Mouse (Mus musculus) MEL (cell line): Measurements from ENCODE around the gene Kcne3. TPM values are rescaled to one million over a fixed set of nuclear protein-coding genes. Genes with fewer than 3 reads are reported as not detected.

Experiments used
- DNase-seq: peaks from one replicate; pipeline ENCODE4 v3.0.0; 2011; ENCODE audit warnings: low read depth, low spot score
- H3K27ac ChIP-seq: 2 replicates; pipeline ENCODE4 v1.5.1; 2012; ENCODE audit warnings: low read depth, mild to moderate bottlenecking, control low read depth, low read length, moderate library complexity; ENCODE audit not compliant: control insufficient read depth
- H3K27me3 ChIP-seq, 2 experiments: fragments of 150-350 bp in 1 of 2; sonication (generic) in 1 of 2; 2 replicates each; pipeline ENCODE4 v1.6.1; 2012; ENCODE audit warnings: low read length in 2 of 2, mild to moderate bottlenecking in 2 of 2, improper control_type of control experiment in 1 of 2, moderate library complexity in 1 of 2; ENCODE audit not compliant: insufficient read depth in 2 of 2, control insufficient read depth in 1 of 2
- H3K36me3 ChIP-seq, 2 experiments: 2 replicates each; pipeline ENCODE4 v1.6.1; 2012 to 2014; ENCODE audit warnings: low read length in 2 of 2, improper control_type of control experiment in 1 of 2, inconsistent platforms in 1 of 2, mild to moderate bottlenecking in 1 of 2; ENCODE audit not compliant: insufficient read depth in 2 of 2, control insufficient read depth in 1 of 2
- H3K4me1 ChIP-seq, 2 experiments: fragments of 150-350 bp in 1 of 2; sonication (generic) in 1 of 2; 2 replicates each; pipeline ENCODE4 v1.6.1; 2012; ENCODE audit warnings: low read length in 2 of 2, improper control_type of control experiment in 1 of 2, mild to moderate bottlenecking in 1 of 2; ENCODE audit not compliant: insufficient read depth in 2 of 2, control insufficient read depth in 1 of 2
- H3K4me3 ChIP-seq, 2 experiments: fragments of 150-350 bp in 1 of 2; sonication (generic) in 1 of 2; 2 replicates each; pipeline ENCODE4 v1.5.1; 2012; ENCODE audit warnings: low read depth in 2 of 2, low read length in 2 of 2, mild to moderate bottlenecking in 2 of 2, moderate library complexity in 2 of 2, control low read depth in 1 of 2, improper control_type of control experiment in 1 of 2; ENCODE audit not compliant: control insufficient read depth in 1 of 2, insufficient read depth in 1 of 2
- H3K79me2 ChIP-seq: 2 replicates; pipeline ENCODE4 v1.6.1; 2012; ENCODE audit warnings: mild to moderate bottlenecking, low read length, moderate library complexity; ENCODE audit not compliant: control insufficient read depth, poor library complexity, insufficient read depth
- H3K9ac ChIP-seq: 2 replicates; pipeline ENCODE4 v1.6.1; 2012; ENCODE audit warnings: low read depth, mild to moderate bottlenecking, control low read depth, low read length, moderate library complexity; ENCODE audit not compliant: control insufficient read depth, poor library complexity, severe bottlenecking
- H3K9me3 ChIP-seq: fragments of 150-350 bp; sonication (generic); replicated peaks from 2 replicates; pipeline ENCODE4 v1.6.1; 2012; ENCODE audit warnings: mild to moderate bottlenecking, low read length, improper control_type of control experiment, moderate library complexity; ENCODE audit not compliant: insufficient read depth
- BHLHE40 ChIP-seq: IDR thresholded peaks from 2 replicates; pipeline ENCODE4 v1.6.1; 2012; ENCODE audit warnings: low read depth, mild to moderate bottlenecking, inconsistent platforms, low read length, improper control_type of control experiment, borderline replicate concordance
- CHD1 ChIP-seq: IDR thresholded peaks from 2 replicates; pipeline ENCODE4 v1.6.1; 2012; ENCODE audit warnings: low read depth, mild to moderate bottlenecking, inconsistent platforms, low read length, improper control_type of control experiment
- CTCF ChIP-seq, 3 experiments: IDR thresholded peaks in 2 of 3; conservative IDR thresholded peaks in 1 of 3; 2 replicates each; pipeline ENCODE4 v1.5.1; 2011 to 2012; ENCODE audit warnings: low read length in 3 of 3, low read depth in 2 of 3, mild to moderate bottlenecking in 2 of 3, improper control_type of control experiment in 1 of 3, inconsistent platforms in 1 of 3, mixed read lengths in 1 of 3, moderate library complexity in 1 of 3; ENCODE audit not compliant: control insufficient read depth in 1 of 3, insufficient read depth in 1 of 3, poor library complexity in 1 of 3, severe bottlenecking in 1 of 3
- E2F4 ChIP-seq: IDR thresholded peaks from 2 replicates; pipeline ENCODE4 v1.6.1; 2011; ENCODE audit warnings: low read depth, low read length, improper control_type of control experiment, borderline replicate concordance
- ELF1 ChIP-seq: IDR thresholded peaks from 2 replicates; pipeline ENCODE4 v1.6.1; 2014; ENCODE audit warnings: low read depth, mild to moderate bottlenecking, inconsistent platforms, low read length, improper control_type of control experiment, moderate library complexity
- EP300 ChIP-seq, 2 experiments: IDR thresholded peaks; 2 replicates each; pipeline ENCODE4 v1.6.1; 2011; ENCODE audit warnings: improper control_type of control experiment in 2 of 2, low read length in 2 of 2, low read depth in 1 of 2, mild to moderate bottlenecking in 1 of 2
- ETS1 ChIP-seq: IDR thresholded peaks from 2 replicates; pipeline ENCODE4 v1.6.1; 2012; ENCODE audit warnings: low read depth, mild to moderate bottlenecking, inconsistent platforms, low read length, improper control_type of control experiment, moderate library complexity
- GABPA ChIP-seq: IDR thresholded peaks from 2 replicates; pipeline ENCODE4 v1.6.1; 2012; ENCODE audit warnings: low read depth, mild to moderate bottlenecking, inconsistent platforms, low read length, improper control_type of control experiment, moderate library complexity
- GATA1 ChIP-seq: IDR thresholded peaks from 2 replicates; pipeline ENCODE4 v1.6.1; 2011; ENCODE audit warnings: low read depth, low read length, improper control_type of control experiment
- HCFC1 ChIP-seq: IDR thresholded peaks from 2 replicates; pipeline ENCODE4 v1.6.1; 2012; ENCODE audit warnings: low read depth, mild to moderate bottlenecking, inconsistent platforms, low read length, improper control_type of control experiment, moderate library complexity
- KAT2A ChIP-seq: conservative IDR thresholded peaks from 2 replicates; pipeline ENCODE4 v1.6.1; 2012; ENCODE audit warnings: low read depth, low read length, improper control_type of control experiment, inconsistent platforms
- MAFK ChIP-seq: IDR thresholded peaks from 2 replicates; pipeline ENCODE4 v1.6.1; 2011; ENCODE audit warnings: low read depth, mild to moderate bottlenecking, low read length, improper control_type of control experiment, borderline replicate concordance
- MAZ ChIP-seq: IDR thresholded peaks from 2 replicates; pipeline ENCODE4 v1.6.1; 2012; ENCODE audit warnings: low read depth, mild to moderate bottlenecking, inconsistent platforms, low read length, improper control_type of control experiment
- MEF2A ChIP-seq: IDR thresholded peaks from 2 replicates; pipeline ENCODE4 v1.6.1; 2014; ENCODE audit warnings: low read depth, mild to moderate bottlenecking, inconsistent platforms, low read length, improper control_type of control experiment; ENCODE audit not compliant: poor library complexity, insufficient replicate concordance, severe bottlenecking; ENCODE audit errors: extremely low read depth
- MYB ChIP-seq: IDR thresholded peaks from 2 replicates; pipeline ENCODE4 v1.6.1; 2011; ENCODE audit warnings: mild to moderate bottlenecking, low read depth, low read length, improper control_type of control experiment
- MYC ChIP-seq: IDR thresholded peaks from 2 replicates; pipeline ENCODE4 v1.6.1; 2011; ENCODE audit warnings: low read depth, mild to moderate bottlenecking, low read length, improper control_type of control experiment, moderate library complexity
- NELFE ChIP-seq: IDR thresholded peaks from 2 replicates; pipeline ENCODE4 v1.6.1; 2011; ENCODE audit warnings: low read depth, low read length, improper control_type of control experiment
- RCOR1 ChIP-seq: IDR thresholded peaks from 2 replicates; pipeline ENCODE4 v1.6.1; 2012; ENCODE audit warnings: low read depth, mild to moderate bottlenecking, inconsistent platforms, low read length, improper control_type of control experiment
- SIN3A ChIP-seq: IDR thresholded peaks from 2 replicates; pipeline ENCODE4 v1.6.1; 2012; ENCODE audit warnings: low read length, improper control_type of control experiment, inconsistent platforms
- SMC3 ChIP-seq: IDR thresholded peaks from 2 replicates; pipeline ENCODE4 v1.6.1; 2011; ENCODE audit warnings: low read depth, low read length, improper control_type of control experiment
- TAL1 ChIP-seq: IDR thresholded peaks from 2 replicates; pipeline ENCODE4 v1.6.1; 2012; ENCODE audit warnings: mild to moderate bottlenecking, inconsistent platforms, low read length, moderate library complexity, mixed read lengths
- TCF12 ChIP-seq: IDR thresholded peaks from 2 replicates; pipeline ENCODE4 v1.6.1; 2014; ENCODE audit warnings: low read depth, mild to moderate bottlenecking, inconsistent platforms, low read length, improper control_type of control experiment, moderate library complexity
- UBTF ChIP-seq: IDR thresholded peaks from 2 replicates; pipeline ENCODE4 v1.6.1; 2012; ENCODE audit warnings: low read depth, mild to moderate bottlenecking, inconsistent platforms, low read length, improper control_type of control experiment, moderate library complexity, borderline replicate concordance; ENCODE audit not compliant: insufficient read depth
- USF2 ChIP-seq, 2 experiments: IDR thresholded peaks; 2 replicates each; pipeline ENCODE4 v1.6.1; 2011 to 2012; ENCODE audit warnings: improper control_type of control experiment in 2 of 2, low read length in 2 of 2, borderline replicate concordance in 1 of 2, inconsistent platforms in 1 of 2, low read depth in 1 of 2, mild to moderate bottlenecking in 1 of 2; ENCODE audit not compliant: insufficient read depth in 1 of 2
- ZNF384 ChIP-seq: IDR thresholded peaks from 2 replicates; pipeline ENCODE4 v1.6.1; 2012; ENCODE audit warnings: low read depth, mild to moderate bottlenecking, inconsistent platforms, low read length, improper control_type of control experiment
- polyA plus RNA-seq, 2 experiments: library from polyadenylated mRNA; stranded (reverse) in 1 of 2; unstranded in 1 of 2; fragments of >175 nt in 1 of 2; fragments of >200 nt in 1 of 2; gene quantifications; 2 replicates each; pipeline versions ENCODE4 v1.2.1 to v1.2.4; 2012; ENCODE audit warnings: low replicate concordance in 2 of 2, low read depth in 1 of 2; ENCODE audit not compliant: insufficient read length in 2 of 2, insufficient read depth in 1 of 2, missing spikeins in 1 of 2
- total RNA-seq: library from RNA; depleted of rRNA; stranded (reverse); fragments of 300-350 nt; gene quantifications from 2 replicates; pipeline ENCODE4 v1.2.3, GENCODE M21; 2012

Gene Kcne3
- total and polyA plus RNA-seq, 3 experiments = 4.9 to 6.7 TPM; not detected in 1

DNA sequence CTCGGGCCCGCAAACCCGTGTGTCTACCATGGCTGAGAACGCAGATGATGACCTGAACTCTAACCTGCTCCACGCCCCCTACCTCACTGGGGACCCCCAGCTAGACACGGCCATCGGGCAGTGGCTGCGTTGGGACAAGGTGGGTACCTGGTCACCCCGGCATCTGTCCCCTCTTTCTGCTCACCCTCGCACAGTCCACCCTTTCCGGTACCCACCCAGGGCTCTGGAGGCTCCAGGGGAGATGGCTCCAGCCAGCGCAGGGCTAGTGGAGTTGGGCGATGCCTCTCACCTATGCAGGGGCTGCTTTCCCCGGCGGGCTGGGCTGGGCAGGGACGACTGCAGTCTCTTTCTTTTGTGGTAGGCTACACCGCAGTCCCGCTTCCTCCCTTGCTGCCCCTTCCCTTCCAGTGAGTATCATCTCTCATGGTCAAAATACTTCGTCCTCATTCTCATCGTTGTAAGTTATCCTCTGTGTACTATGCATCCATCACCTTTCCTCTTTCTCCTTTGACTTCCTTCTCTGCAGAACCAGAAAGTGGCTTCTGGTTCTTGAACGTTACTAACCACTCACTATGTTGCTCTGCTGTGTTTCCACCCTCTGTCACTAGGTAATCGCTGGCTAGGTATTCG, 51.7 kb downstream of the Kcne3 start:
- TF ChIP-seq MAZ (no peak), UBTF (no peak), MAFK (no peak), RCOR1 (no peak), TAL1 (no peak), SMC3 (no peak), GABPA (no peak), NELFE (no peak), USF2 (IDR thresholded peaks at IDR 0.05; ENCODE audit: borderline replicate concordance in 1 of 2, insufficient read depth in 1 of 2, low read depth in 1 of 2, low read length in 2 of 2) (no peak), MYB (no peak), CTCF (IDR thresholded peaks at IDR 0.05 in 2 of 3, conservative IDR thresholded peaks at IDR 0.05 in 1 of 3; ENCODE audit: control insufficient read depth in 1 of 3, insufficient read depth in 1 of 3, low read depth in 2 of 3, low read length in 3 of 3, poor library complexity in 1 of 3, severe bottlenecking in 1 of 3) (no peak), BHLHE40 (no peak), KAT2A (no peak)
- TF ChIP-seq, all 39 proteins: peak for 0
- peaks cover 0 to 19% of the 10 kb centered on the region in 2 experiments; a peak in 2 of 4 replicates for H3K36me3 ChIP-seq
- H3K4me1 ChIP-seq = peaks cover 6 to 8% of the 10 kb centered on the region in 2 experiments
- H3K9ac ChIP-seq = peak overlapping the region; percentile 70
- DNase-seq = peak; percentile 54
- no peaks in the 10 kb centered on the region for H3K9me3 ChIP-seq
- peak overlapping the region; percentile 79 to 96 for H3K4me3 ChIP-seq
- H3K27me3 ChIP-seq = no peaks in the 10 kb centered on the region
- peak overlapping the region; percentile 46 for H3K27ac ChIP-seq
- H3K79me2 ChIP-seq = no peaks in the 10 kb centered on the region; the same call in 1 of the 2 replicates

DNA sequence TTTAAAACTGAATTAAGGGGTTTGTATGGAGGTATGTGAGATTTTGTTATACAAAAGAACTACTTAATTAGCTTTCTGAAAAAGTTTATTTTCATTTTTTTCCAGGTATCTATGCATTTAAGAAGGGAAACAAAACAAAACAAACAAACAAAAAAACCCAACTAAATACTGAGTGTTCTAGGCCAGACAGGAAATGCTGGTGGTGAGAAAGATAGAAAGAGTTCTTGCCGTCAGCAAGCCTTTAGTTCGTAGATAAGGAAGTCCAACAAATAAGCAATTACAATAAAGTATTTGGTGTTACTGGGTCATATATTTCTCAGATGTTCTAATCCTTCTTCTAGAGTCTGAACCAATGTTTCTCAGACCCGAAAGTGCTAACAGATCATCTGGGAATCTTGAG, 52.7 kb downstream of the Kcne3 start:
- TF ChIP-seq MEF2A = no peak
- no peak for TF ChIP-seq ELF1
- TF ChIP-seq MYC = no peak
- 0 out of 2 replicates have a peak, but pooled peaks have one; percentile 13 for TF ChIP-seq HCFC1
- TF ChIP-seq ZNF384 = 0 out of 2 replicates have a peak, but pooled peaks have one; percentile 37
- TF ChIP-seq MYB = no peak
- TF ChIP-seq E2F4 = no peak
- no peak for TF ChIP-seq KAT2A
- TF ChIP-seq ETS1 = peak; percentile 65; the same call in 1 of the 2 replicates
- TF ChIP-seq TAL1 = peak; percentile 80
- TF ChIP-seq UBTF = no peak
- no peak for TF ChIP-seq GABPA
- TF ChIP-seq USF2 (IDR thresholded peaks at IDR 0.05; ENCODE audit: borderline replicate concordance in 1 of 2, insufficient read depth in 1 of 2, low read depth in 1 of 2, low read length in 2 of 2) = no peak
- peak; percentile 83 for TF ChIP-seq GATA1
- 0 out of 2 replicates have a peak, but pooled peaks have one; percentile 36 for TF ChIP-seq CHD1
- TF ChIP-seq BHLHE40 = peak; percentile 19; the same call in 1 of the 2 replicates
- TF ChIP-seq EP300 (IDR thresholded peaks at IDR 0.05; ENCODE audit: low read depth in 1 of 2, low read length in 2 of 2) = peak; percentile 81 to 86
- peak; percentile 85 for TF ChIP-seq TCF12
- TF ChIP-seq SIN3A = peak; percentile 60
- TF ChIP-seq SMC3 = no peak
- peak; percentile 48 for TF ChIP-seq RCOR1
- DNase-seq = peak; percentile 63
- peaks cover 0 to 24% of the 10 kb centered on the region in 2 experiments; a peak in 2 of 4 replicates for H3K36me3 ChIP-seq
- peak overlapping the region; percentile 62 for H3K27ac ChIP-seq
- H3K9me3 ChIP-seq = no peaks in the 10 kb centered on the region
- peak overlapping the region; percentile 70 for H3K9ac ChIP-seq
- H3K4me1 ChIP-seq = peaks cover 12 to 13% of the 10 kb centered on the region in 2 experiments
- no peaks in the 10 kb centered on the region; the same call in 1 of the 2 replicates for H3K79me2 ChIP-seq
- peak overlapping the region; percentile 22 to 96 for H3K4me3 ChIP-seq
- no peaks in the 10 kb centered on the region for H3K27me3 ChIP-seq
